Mouse (Mus musculus) G1E-ER4 (cell line): ENCODE measurements around the gene Wdr35. TPM values are rescaled to one million over a fixed set of nuclear protein-coding genes. Genes with fewer than 3 reads are reported as not detected.

Experiments
- GATA1 ChIP-seq: IDR thresholded peaks from one replicate; pipeline ENCODE4 v1.8.0; 2012; ENCODE audit warnings: low read length, inconsistent platforms
- polyA plus RNA-seq: library from polyadenylated mRNA; stranded (reverse); fragments of >175 nt; gene quantifications from 2 replicates; pipeline ENCODE4 v1.2.3, GENCODE M21; 2012

Gene Wdr35
- polyA plus RNA-seq, 1 experiment, result not detected

DNA sequence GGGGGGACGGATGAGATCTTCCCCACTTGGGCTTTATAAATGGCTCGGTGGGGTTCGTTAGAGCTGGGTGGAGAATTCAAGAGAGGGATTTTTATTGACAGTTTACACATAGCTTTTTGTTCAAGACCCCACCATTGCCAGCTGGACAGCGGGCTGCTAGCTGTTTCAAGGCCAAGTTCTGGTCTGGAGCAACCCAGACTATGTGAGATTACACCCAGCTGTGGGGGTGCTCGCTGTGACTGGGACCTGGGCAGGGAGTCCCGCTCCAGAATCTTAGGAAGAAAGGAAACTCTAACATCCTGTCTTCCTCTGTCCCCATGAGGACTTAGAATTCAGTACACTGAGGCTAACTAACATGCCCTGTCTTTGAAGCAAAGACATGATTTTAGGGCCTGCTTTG is 89.9 kb downstream of the Wdr35 start:
- TF ChIP-seq GATA1, result no peak

DNA sequence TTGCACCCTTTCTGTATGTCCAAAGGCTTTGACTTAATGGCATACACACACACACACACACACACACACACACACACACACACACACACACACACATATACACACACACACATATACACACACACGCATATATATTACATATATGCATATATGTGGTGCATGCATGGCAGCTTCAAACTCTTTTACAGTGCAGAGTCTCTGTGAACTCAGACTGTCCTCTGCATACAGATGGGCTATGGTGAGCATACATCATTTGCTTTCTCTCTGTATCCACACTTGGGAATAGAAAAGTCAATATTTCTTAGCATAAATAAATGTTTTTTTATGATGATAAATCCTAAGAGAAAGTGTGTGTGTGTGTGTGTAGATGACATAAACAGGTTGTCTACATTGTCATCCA is 97.4 kb downstream of the Wdr35 start:
- no peak for TF ChIP-seq GATA1

DNA sequence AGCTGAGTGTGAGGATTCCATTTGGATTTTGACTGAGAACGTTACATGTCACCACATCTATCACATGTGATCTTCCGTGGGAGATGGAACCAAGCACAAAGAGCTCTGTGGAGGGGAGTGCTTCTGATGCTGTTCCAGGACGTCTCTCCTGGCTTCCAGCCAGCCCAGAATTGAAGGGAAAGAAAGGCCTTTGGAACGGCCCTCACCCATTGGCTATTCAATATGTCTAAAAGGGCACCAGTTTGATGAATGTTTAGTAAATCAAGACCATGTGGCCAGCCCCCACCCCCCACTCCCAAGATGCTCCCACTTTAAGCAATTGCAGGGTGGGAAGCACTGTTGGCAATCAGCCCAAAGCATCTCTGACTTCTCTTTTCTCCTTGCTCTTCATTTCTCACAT is 97.8 kb downstream of the Wdr35 start:
- no peak for TF ChIP-seq GATA1

DNA sequence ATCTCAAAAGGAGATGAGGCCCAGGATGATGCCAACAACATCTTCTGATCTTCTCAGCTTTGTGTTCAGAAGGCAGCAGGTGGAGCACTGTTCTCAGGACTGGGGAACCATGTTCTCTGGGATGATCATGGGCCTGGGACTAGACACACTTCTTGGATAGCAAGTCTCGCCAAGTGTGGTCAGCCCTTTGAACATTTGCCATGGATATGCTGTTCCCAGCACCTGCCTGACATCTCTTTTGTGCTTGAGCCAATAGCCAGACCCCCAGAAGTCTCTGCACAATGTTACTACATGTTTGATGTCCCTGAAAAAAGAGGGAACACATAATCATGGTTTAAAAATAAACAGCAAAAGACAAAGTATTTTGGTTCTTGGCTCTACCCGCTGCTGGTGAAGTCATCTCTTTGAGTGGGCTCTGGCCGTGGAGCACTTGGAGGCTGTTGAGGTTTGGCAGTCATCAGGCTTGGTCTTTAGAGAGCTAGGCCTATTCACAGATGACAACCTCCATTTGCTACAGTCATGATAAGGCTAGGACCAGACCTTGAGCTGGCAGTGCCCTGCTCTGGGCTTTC is 103.9 kb downstream of the Wdr35 start:
- TF ChIP-seq GATA1, result no peak

Other genes with a start within 250 kb of the Wdr35 start
- gene Sdc1, start 202.6 kb upstream of the Wdr35 start, polyA plus RNA-seq, result 0.32 and 0.70 TPM in 2 replicates
- 15.5 and 19.4 TPM in 2 replicates for gene Laptm4a, start 52.2 kb upstream of the Wdr35 start, polyA plus RNA-seq
- not detected in 2 replicates for gene Matn3, start 26.0 kb upstream of the Wdr35 start, polyA plus RNA-seq
- gene Ttc32, start 56.1 kb downstream of the Wdr35 start, polyA plus RNA-seq, result not detected in 2 replicates